Mouse (Mus musculus): ENCODE measurements around the gene Hnf1b.

GRCm38 (mm10) chr11:83902812-83903211 is 52.9 kb downstream of the Hnf1b start:
- TF ChIP-seq CTCF (IDR thresholded peaks at IDR 0.05; ENCODE audit: extremely low read depth, insufficient read depth, insufficient read length, insufficient replicate concordance) (no peak), POLR2A (IDR thresholded peaks at IDR 0.05; ENCODE audit: low read depth, low read length) (no peak)
